ENCODE assay signal across 8 mouse cellular contexts in genomic region chr6:94282301-94283241, GRCm38 (mm10). TPM values are rescaled to one million over a fixed set of nuclear protein-coding genes. Genes with fewer than 3 reads are reported as not detected.
A peak's percentile ranks its signal among the peaks of the same experiment; 100 is the strongest.
DNase-seq lines count a peak whose midpoint lies in the region; ATAC-seq lines count a peak whose summit lies in the region.

No protein-coding gene starts in this region.

- H3K9ac ChIP-seq in midbrain, embryonic 13.5 days (replicated peaks): peak overlapping the region; percentile 81

- intact Hi-C loops in heart, postnatal 14 days (cut with DNase I): loop anchor here (5.0 kb wide), 4 partner anchors 60 to 200 kb away; no protein-coding TSS in a partner anchor

- H3K27me3 ChIP-seq in embryonic facial prominence, embryonic 10.5 days (replicated peaks; ENCODE audit: low read depth, poor library complexity, severe bottlenecking): no peaks in the 10 kb centered on the region
- H3K27me3 ChIP-seq in limb, embryonic 10.5 days (ENCODE audit: low read depth, poor library complexity, severe bottlenecking): no peaks in the 10 kb centered on the region
- H3K27me3 ChIP-seq in midbrain, embryonic 13.5 days: peaks cover 6% of the 10 kb centered on the region; the same call in 1 of the 2 replicates

- peak overlapping the region; percentile 98 for H3K27ac ChIP-seq in embryonic facial prominence, embryonic 10.5 days (replicated peaks)
- peak overlapping the region; percentile 98 for H3K27ac ChIP-seq in limb, embryonic 10.5 days
- peak overlapping the region; percentile 92 for H3K27ac ChIP-seq in midbrain, embryonic 13.5 days

- no peak for ATAC-seq in cerebellum, adult (ENCODE audit: insufficient number of reproducible peaks, low FRiP score, low TSS enrichment)
- peak; percentile 24; the same call in 1 of the 2 replicates for ATAC-seq in midbrain, embryonic 13.5 days

- H3K4me1 ChIP-seq in embryonic facial prominence, embryonic 10.5 days: peaks cover 41% of the 10 kb centered on the region
- H3K4me1 ChIP-seq in limb, embryonic 10.5 days: peaks cover 40% of the 10 kb centered on the region
- peaks cover 29% of the 10 kb centered on the region for H3K4me1 ChIP-seq in midbrain, embryonic 13.5 days (replicated peaks)

- H3K4me3 ChIP-seq in embryonic facial prominence, embryonic 10.5 days: peak overlapping the region; percentile 85
- H3K4me3 ChIP-seq in limb, embryonic 10.5 days: peak overlapping the region; percentile 92
- H3K4me3 ChIP-seq in midbrain, embryonic 13.5 days (replicated peaks): peak overlapping the region; percentile 83

- peak; percentile 48 for DNase-seq in cerebellum, adult 11 months
- peak; percentile 44 for DNase-seq in adrenal gland, adult 2 months
- peak; percentile 71 for DNase-seq in embryonic facial prominence, embryonic 10.5 days (ENCODE audit: low spot score)
- DNase-seq in heart, postnatal 14 days: peak; percentile 44 to 49
- DNase-seq in limb, embryonic 10.5 days (ENCODE audit: low spot score): peak; percentile 71
- peak; percentile 42 for DNase-seq in thymus, postnatal 4 days

- H3K36me3 ChIP-seq in embryonic facial prominence, embryonic 10.5 days (replicated peaks): no peaks in the 10 kb centered on the region
- H3K36me3 ChIP-seq in limb, embryonic 10.5 days: no peaks in the 10 kb centered on the region
- no peaks in the 10 kb centered on the region for H3K36me3 ChIP-seq in midbrain, embryonic 13.5 days

- H3K4me2 ChIP-seq in midbrain, embryonic 13.5 days (replicated peaks): peak overlapping the region; percentile 98

- H3K9me3 ChIP-seq in embryonic facial prominence, embryonic 10.5 days: 0 out of 2 replicates have a peak, but pooled peaks cover 2% of the 10 kb centered on the region
- H3K9me3 ChIP-seq in limb, embryonic 10.5 days (replicated peaks): no peaks in the 10 kb centered on the region
- no peaks in the 10 kb centered on the region for H3K9me3 ChIP-seq in midbrain, embryonic 13.5 days

- WGBS in embryonic facial prominence, embryonic 10.5 days: under 1% methylated on average over 55 of the region's 55 CpGs
- under 1% methylated on average over 54 of the region's 55 CpGs for WGBS in limb, embryonic 10.5 days
- WGBS in midbrain, embryonic 13.5 days: under 1% methylated on average over 55 of the region's 55 CpGs

RNA-seq across cellular contexts. Expression of gene Magi1, which starts 1.1 kb away (rescaled TPM):
- total RNA-seq in adrenal gland, adult 2 months (2021): 10 to 100 TPM; 10.8 to 27.3 TPM
- polyA plus RNA-seq in adrenal gland, adult 2 months (2012; rRNA removed): 1.6 and 2.4 TPM in 2 replicates
- polyA plus RNA-seq in embryonic facial prominence, embryonic 10.5 days (2016; fragmentation: Nextera tagmentation; extraction: Ambion mirVana): 16.1 and 16.2 TPM in 2 replicates
- total RNA-seq in heart, postnatal 14 days (2021): 10 to 100 TPM; 19.1 to 19.5 TPM
- polyA plus RNA-seq in limb, embryonic 10.5 days (2016; fragmentation: Nextera tagmentation; extraction: Ambion mirVana): 10.4 and 16.7 TPM in 2 replicates
- 39.2 and 39.4 TPM in 2 replicates for polyA plus RNA-seq in midbrain, embryonic 13.5 days (2015; fragmentation: Nextera tagmentation; extraction: Ambion mirVana)
